Mouse (Mus musculus) 3134 (cell line): ENCODE data around the gene Ndnf.

Experiments
- DNase-seq: peaks from one replicate; pipeline ENCODE4 v3.0.0-alpha.2; 2011; ENCODE audit warnings: low spot score; ENCODE audit not compliant: insufficient read length; ENCODE audit errors: extremely low read depth

Ndnf gene

DNA sequence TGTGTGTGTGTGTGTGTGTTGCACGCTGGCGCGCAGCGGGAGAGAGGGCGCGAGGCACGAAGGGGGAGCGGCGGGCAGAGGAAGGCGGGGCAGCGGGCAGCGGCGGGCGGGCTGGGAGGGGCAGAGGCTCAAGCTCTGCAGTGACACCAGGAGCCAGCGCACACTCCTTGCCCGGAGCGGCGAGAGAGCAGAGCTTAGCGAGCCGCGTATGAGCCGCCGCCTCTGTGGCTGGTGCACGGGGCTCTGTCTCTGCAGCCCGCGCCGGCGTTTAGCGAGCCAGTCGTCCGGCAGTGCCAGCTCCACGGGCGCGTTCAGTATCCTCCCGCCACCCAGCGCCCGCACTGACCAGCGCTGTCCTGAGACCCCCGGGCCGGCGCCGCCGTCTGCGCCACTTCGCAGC, at the start of gene Ndnf:
Gene Ndnf, plus strand, starts transcription at position 140 of the 400 bp plus-strand sequence.
- peak; percentile 3 for DNase-seq

DNA sequence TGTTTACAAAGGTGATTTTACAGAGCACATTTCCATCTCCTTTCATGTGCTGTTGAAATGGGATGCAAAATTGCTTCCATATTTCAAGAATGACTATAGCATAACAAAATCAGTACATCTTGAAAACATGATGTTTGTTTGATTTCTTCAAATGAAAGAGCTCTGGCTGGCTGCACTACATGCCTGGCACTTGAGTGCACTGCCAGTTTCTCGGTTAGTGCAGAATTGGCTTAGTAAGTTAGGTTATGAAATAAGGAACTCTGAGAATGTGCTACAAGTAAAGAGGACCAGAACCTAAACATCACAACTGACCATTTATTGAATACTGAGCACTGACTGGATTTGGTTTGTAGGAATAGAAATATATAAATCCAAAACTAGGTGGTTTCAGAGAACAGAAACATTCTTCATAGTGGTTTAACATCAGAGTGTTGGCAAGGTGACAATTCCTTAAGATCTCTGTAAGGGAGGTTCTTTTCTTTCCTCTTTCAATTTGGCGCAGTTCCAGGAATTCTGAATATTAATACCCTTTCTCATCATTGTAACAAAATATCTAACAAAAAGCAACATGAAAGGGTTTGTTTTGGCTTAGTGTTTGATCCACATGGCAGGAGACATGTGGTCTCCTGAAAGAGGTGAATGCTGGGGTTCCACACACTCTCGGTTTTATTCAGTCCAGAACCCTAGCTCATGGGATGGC, 48.2 kb upstream of the Ndnf start:
- DNase-seq = no peak

GRCm38 (mm10) chr6:65630578-65630977, 40.8 kb upstream of the Ndnf start:
- DNase-seq = no peak

DNA sequence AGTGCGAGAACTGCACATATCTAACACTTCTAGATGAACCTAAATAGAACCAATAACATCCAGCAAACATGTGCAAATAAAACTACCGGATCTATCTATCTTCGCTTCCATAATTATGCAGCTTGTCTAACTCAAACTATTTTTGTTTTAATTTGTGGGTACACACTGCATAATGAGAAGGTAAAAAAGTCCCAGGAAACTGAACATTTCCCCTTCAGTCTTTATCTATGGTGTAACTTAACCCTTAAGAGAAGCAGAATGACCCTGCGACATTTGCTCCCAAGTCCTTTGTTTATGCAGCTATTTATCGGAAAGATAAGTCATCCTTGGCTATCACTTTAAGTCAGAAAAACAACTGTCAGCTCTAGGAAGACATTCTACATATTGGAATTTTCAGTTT, 39.2 kb upstream of the Ndnf start:
- no peak for DNase-seq

GRCm38 (mm10) chr6:65642431-65642830, 29.0 kb upstream of the Ndnf start:
- DNase-seq = no peak

DNA sequence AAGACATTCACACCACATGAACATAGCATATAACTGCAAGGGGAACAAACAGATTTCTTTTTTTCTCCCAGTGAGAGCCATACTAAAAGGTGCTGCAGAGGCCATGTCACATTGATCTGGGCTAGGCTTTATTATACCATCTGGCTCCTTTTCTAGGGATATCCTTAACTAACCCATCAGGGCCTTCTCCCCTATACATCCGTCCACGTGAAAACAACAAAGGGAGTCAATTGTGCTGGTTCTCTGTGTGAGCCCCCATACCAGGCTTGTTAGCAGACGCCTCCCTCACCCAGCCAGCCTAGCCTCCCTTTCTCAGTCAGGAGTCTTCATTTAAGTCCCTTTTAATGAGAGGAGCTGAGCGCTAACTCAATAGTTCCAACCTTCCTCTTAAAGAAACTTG, 27.3 kb upstream of the Ndnf start:
- no peak for DNase-seq

- no peak for DNase-seq
Observed at GRCm38 (mm10) chr6:65646408-65646807, 25.0 kb upstream of the Ndnf start.

- DNase-seq = no peak
Observed at GRCm38 (mm10) chr6:65647731-65648130, 23.7 kb upstream of the Ndnf start.

DNA sequence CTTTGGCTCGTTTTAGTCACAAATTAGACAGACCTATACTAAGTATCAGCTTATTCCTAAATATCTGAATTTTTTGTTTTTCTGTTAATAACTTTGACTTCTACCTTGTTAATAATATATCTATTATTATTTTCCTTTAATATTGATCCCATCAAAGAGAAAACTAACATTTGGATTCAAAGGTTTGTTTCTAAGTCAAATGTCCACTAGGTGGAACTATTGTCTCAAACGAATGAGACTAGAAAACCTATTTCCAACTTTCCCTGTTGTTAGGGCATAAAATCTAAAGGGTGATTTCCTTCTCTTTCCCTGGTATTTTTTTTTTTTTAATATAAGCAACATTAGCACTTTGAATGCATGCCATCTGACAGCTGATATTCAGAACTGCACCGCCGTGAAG, 20.0 kb upstream of the Ndnf start:
- DNase-seq = no peak

- no peak for DNase-seq
Observed at GRCm38 (mm10) chr6:65661272-65661671, 10.1 kb upstream of the Ndnf start.

DNA sequence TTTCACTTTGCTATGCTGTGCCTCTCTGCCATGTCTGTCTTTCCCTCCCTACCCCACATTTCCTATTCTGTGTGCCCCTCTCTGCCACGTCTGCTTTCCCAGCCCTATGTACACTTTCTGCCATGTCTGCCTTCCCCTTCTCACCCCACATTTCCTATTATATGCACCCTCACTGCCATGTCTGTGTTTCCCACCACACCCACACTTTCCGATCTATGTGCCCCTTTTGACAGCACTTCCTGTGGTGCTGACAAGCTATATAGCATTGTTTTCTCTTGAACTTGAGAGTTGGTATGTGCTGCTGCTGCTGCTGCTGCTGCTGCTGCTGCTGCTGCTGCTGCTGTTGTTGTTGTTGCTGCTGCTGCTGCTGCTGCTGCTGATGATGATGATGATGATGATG, 9.3 kb upstream of the Ndnf start:
- no peak for DNase-seq

DNA sequence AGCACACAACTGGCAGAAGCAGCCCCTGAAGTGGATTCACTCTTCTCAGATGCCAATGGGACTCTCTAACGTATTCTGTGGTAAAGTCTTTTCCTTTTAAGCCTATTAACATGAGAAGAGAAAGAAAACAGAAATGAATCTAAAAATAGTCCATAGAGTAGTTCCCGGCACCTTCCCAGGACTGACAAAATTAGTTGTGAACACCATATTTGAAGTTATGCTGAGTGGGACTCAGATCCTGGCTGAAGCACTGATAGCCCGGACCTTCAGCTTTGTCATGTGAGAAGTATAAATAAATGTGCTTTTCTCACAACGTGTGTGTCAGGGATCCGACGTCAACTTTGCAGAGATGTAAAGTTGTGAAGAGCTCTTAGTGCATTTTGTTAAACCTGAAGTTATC, 7.4 kb upstream of the Ndnf start:
- DNase-seq = no peak

- DNase-seq = no peak
Observed at GRCm38 (mm10) chr6:65666295-65666694, 5.1 kb upstream of the Ndnf start.

GRCm38 (mm10) chr6:65669971-65670370, 1.4 kb upstream of the Ndnf start:
- DNase-seq = no peak

DNA sequence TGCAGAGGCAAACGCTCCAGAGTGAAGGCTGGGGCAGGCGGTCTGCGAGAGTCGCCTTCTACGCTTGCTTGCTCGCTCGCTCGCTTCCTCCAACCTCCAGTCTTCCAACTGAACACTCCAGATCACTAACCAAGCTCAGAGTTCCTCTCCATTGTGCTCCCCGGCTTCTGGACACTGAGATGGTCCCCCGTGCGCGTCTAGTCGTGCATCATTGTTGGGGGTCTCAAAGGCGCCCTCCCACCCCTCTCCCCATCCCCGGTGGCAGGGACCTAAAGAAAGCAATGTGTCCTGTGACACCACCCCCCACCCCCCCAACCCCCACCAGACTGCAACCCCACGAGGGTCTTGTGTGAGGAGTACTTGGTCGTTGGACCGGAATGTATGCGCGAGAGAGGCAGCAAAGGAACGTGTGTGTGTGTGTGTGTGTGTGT, 394 bp upstream of the Ndnf start:
- no peak for DNase-seq

DNA sequence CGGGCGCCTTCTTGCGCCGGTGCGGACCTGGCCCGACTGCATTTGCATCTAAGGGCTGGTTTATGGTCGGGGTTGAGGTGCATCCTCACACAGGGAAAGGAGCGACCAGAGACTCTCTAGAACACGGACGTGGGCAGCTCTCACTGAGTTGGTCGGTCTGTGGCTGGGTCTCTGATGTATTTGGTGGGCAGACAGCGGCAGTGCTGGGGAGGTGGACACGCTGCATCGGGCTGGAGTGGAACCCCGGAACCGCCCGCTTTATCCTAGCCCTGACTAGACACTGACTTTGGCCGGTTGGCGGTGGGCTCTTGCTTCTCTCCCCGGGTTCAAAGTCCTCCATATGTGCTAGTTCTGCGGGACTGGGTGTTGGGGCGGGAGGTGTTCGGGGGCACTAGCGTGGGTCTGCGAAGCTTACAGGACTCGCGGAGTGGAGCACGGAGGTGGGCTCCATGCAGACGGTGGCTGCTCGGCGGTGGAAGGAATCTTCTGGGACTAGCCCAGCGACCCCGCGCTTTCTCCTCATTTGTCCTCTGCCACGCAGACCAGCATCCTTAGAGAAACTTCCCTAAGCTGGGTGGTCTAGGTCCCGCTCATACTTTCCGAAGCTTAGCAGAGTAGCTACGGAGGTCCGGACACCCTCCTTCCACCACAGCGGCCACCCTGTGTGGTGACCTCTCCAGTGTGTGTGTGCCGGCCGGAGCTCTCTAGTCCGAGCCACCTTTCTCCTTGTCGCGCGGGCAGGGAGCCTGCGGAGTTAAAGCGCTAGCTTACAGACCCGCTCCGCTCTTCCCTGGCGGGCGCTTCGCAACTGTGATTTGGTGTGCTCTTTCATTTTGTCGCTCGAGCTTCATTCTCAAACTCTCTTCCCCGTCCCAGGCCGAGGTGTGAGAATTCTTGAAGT, 991 bp downstream of the Ndnf start:
- DNase-seq = peak; percentile 2

DNA sequence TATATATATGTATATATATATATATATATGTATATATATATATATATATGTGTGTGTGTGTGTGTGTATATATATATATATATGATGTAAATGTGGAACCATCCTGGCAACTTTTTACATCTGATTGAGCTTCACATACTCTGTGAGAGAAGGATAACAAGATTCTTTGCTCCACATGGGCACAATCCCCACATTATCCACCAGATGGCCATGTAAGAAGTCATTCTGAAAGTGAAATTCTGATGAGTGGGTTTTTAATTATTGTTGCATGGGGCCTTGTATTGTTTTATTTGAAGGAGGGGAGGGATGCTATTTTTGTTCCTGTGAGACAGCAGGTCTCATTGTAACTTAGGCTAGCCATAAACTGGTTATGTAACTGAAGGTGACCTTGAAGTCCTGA, 22.5 kb downstream of the Ndnf start:
- DNase-seq = no peak

DNA sequence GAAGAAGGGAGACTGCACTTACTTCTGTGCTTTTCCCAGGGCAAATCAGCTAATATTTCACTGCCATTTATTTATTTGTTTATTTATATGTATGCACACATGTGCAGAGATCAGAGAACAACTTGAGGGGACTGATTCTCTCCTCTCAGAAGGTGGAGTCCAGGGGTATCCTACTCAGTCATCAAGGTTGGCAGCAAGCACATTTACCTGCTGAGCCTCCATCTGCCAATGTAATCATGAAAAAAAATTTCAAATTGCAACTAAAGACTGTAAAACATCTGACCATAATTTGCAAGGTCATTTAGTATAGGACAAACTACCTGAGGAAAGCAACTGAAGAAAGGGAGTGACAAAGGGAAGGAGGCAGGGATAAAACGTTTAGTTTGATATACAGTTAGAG, 49.3 kb downstream of the Ndnf start:
- DNase-seq = no peak

DNA sequence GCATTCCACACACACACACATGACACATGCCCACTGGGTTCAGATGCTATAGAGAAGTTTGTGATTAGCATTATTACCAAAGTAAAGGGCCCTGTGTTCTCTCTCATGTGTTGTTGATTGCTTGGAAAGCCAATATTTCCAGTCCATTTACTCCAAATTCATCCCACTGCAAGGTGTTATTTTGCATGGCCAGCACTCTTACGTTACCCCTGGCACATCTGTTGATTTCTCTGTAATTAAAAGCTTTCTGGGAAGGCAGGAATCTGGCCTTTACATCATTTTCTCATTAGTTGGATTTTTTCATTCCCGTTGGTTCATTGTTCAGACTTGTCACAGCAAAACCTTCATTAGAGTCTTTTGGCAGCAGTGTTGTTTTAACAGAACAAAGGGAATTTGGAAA, 54.3 kb downstream of the Ndnf start:
- no peak for DNase-seq

DNA sequence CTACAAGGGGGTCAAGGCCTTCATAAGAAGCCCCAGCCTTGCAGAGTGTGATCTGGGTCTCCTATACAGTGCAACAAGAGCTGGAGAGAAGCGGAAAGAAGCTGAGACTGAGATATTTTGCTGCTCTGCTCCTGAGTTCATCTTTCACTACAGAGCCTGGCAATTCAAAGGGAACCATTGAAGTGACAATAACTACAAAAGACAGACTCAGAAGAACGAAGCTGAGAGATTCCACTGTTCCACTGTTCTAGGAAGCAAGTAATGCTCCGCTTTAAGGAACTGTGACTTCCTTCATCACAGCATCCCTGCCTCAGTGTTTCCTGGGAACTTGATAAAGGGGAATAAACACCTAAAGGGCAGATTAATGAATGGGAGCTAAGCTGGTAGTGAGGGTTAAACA, 56.9 kb downstream of the Ndnf start:
- no peak for DNase-seq

DNA sequence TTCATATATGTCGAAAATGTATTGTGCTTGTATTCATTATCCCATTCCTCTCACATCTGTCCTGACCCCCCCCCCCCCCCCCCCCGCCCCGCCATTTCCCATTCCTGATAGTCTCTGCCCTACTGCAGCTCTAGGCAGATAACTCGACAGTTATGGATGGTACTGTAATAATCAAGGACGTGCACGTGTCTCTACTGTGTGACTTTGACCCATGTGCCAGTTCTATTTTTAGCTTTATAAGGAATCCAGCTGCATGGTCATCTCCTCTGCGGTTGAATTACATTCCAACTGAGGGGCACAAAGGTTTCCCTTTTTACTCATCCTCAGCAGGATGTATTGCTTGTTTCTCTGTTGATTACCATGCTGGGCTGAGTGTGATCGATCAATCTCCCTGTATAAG, 68.1 kb downstream of the Ndnf start:
- DNase-seq = no peak
